Mouse (Mus musculus) hindbrain, embryonic 13.5 days (tissue): Measurements from ENCODE around the gene Sun2. TPM values are rescaled to one million over a fixed set of nuclear protein-coding genes. Genes with fewer than 3 reads are reported as not detected.

ENCODE experiments used
- polyA plus RNA-seq: library from polyadenylated mRNA; unstranded; fragments of >200 nt; fragmentation: Nextera tagmentation; extraction: Ambion mirVana; gene quantifications from 2 replicates; pipeline ENCODE4 v1.2.1, GENCODE M21; 2015

Sun2 gene
- polyA plus RNA-seq, 1 experiment from 2014 or later = 9.8 TPM

Other genes with a start within 250 kb of the Sun2 start
- not detected in 2 replicates for gene Kcnj4, start 237.3 kb downstream of the Sun2 start, polyA plus RNA-seq
- 12.5 TPM in 2 replicates for gene Kdelr3, start 226.1 kb downstream of the Sun2 start, polyA plus RNA-seq
- 59.2 and 61.0 TPM in 2 replicates for gene Ddx17, start 195.8 kb downstream of the Sun2 start, polyA plus RNA-seq
- gene Dmc1, start 137.4 kb downstream of the Sun2 start, polyA plus RNA-seq = 0.82 and 1.00 TPM in 2 replicates
- 5.4 and 5.6 TPM in 2 replicates for gene Fam227a, start 83.6 kb downstream of the Sun2 start, polyA plus RNA-seq
- 84.2 and 85.8 TPM in 2 replicates for gene Cby1, start 83.3 kb downstream of the Sun2 start, polyA plus RNA-seq
- gene Tomm22, start 71.7 kb downstream of the Sun2 start, polyA plus RNA-seq = 246 and 253 TPM in 2 replicates
- gene Josd1, start 54.6 kb downstream of the Sun2 start, polyA plus RNA-seq = 19.1 and 20.2 TPM in 2 replicates
- gene Gtpbp1, start 51.7 kb downstream of the Sun2 start, polyA plus RNA-seq = 44.8 and 45.2 TPM in 2 replicates
- 83.5 and 84.9 TPM in 2 replicates for gene Dnal4, start 35.3 kb upstream of the Sun2 start, polyA plus RNA-seq
- 21.0 and 21.4 TPM in 2 replicates for gene Nptxr, start 62.2 kb upstream of the Sun2 start, polyA plus RNA-seq
- gene Npcd, start 91.7 kb upstream of the Sun2 start, polyA plus RNA-seq = 0.34 and 0.51 TPM in 2 replicates
- 50.2 and 52.6 TPM in 2 replicates for gene Cbx6, start 92.2 kb upstream of the Sun2 start, polyA plus RNA-seq
- gene Apobec3, start 149.1 kb upstream of the Sun2 start, polyA plus RNA-seq = 4.5 and 4.7 TPM in 2 replicates
- gene Cbx7, start 228.6 kb upstream of the Sun2 start, polyA plus RNA-seq = 3.6 and 3.7 TPM in 2 replicates